Mouse (Mus musculus) large intestine, adult 2 months (tissue): ENCODE data around the gene Tnnc1. TPM values are rescaled to one million over a fixed set of nuclear protein-coding genes. Genes with fewer than 3 reads are reported as not detected.

ENCODE experiments used
- DNase-seq: peaks from one replicate; pipeline ENCODE4 v3.0.0-alpha.2; 2012; ENCODE audit warnings: low read depth, low spot score
- WGBS: fragments of 180-500 bp; shearing (Covaris S2); methylation state at CpG from one replicate; pipeline ENCODE4 v1.1.7; 2018; 5-methylcytosine and 5-hydroxymethylcytosine counted together
- polyA plus RNA-seq: library from polyadenylated mRNA; depleted of rRNA; stranded (reverse); fragments of >200 nt; gene quantifications from 2 replicates; pipeline ENCODE4 v1.2.3, GENCODE M21; 2012; rRNA removed

The Tnnc1 gene
- 0.18 and 0.42 TPM in 2 replicates for polyA plus RNA-seq

- no peak for DNase-seq
- 83% methylated on average over 2 of the region's 2 CpGs for WGBS
These were observed at the start of gene Tnnc1 for GRCm38 (mm10) chr14:31208084-31208483. Gene Tnnc1, plus strand, starts transcription at chr14:31208312.

- 46% methylated on average over 27 of the region's 27 CpGs for WGBS
- DNase-seq, result no peak
These were observed 47.6 kb upstream of the Tnnc1 start for GRCm38 (mm10) chr14:31160196-31161150.

GRCm38 (mm10) chr14:31161191-31161590, 46.9 kb upstream of the Tnnc1 start:
- no peak for DNase-seq

GRCm38 (mm10) chr14:31161638-31162037, 46.5 kb upstream of the Tnnc1 start:
- no peak for DNase-seq
- 64% methylated on average over 10 of the region's 10 CpGs for WGBS

More at GRCm38 (mm10) chr14:31161191-31161590, 46.9 kb upstream of the Tnnc1 start:
- WGBS, result 80% methylated on average over 7 of the region's 7 CpGs

GRCm38 (mm10) chr14:31164067-31164466, 44.0 kb upstream of the Tnnc1 start:
- DNase-seq, result no peak
- 75% methylated on average over 8 of the region's 8 CpGs for WGBS

- 48% methylated on average over 2 of the region's 2 CpGs for WGBS
These were observed 43.1 kb upstream of the Tnnc1 start for GRCm38 (mm10) chr14:31165010-31165409.

GRCm38 (mm10) chr14:31165458-31165857, 42.7 kb upstream of the Tnnc1 start:
- WGBS, result 55% methylated on average over 7 of the region's 7 CpGs
- no peak for DNase-seq

More at GRCm38 (mm10) chr14:31165010-31165409, 43.1 kb upstream of the Tnnc1 start:
- no peak for DNase-seq

GRCm38 (mm10) chr14:31165991-31166630, 42.0 kb upstream of the Tnnc1 start:
- 46% methylated on average over 10 of the region's 10 CpGs for WGBS
- DNase-seq, result no peak

GRCm38 (mm10) chr14:31166827-31167226, 41.3 kb upstream of the Tnnc1 start:
- DNase-seq, result no peak
- 51% methylated on average over 9 of the region's 9 CpGs for WGBS

- no peak for DNase-seq
- 43% methylated on average over 10 of the region's 10 CpGs for WGBS
These were observed 39.7 kb upstream of the Tnnc1 start, which contains the start of gene Stab1 for GRCm38 (mm10) chr14:31168425-31168824. Gene Stab1, minus strand, starts transcription at chr14:31168641.

- WGBS, result 65% methylated on average over 6 of the region's 6 CpGs
- no peak for DNase-seq
These were observed 38.6 kb upstream of the Tnnc1 start for GRCm38 (mm10) chr14:31169508-31169907.

- no peak for DNase-seq
- WGBS, result 85% methylated on average over 13 of the region's 13 CpGs
These were observed 37.1 kb upstream of the Tnnc1 start for GRCm38 (mm10) chr14:31170963-31171362.

GRCm38 (mm10) chr14:31171386-31171785, 36.7 kb upstream of the Tnnc1 start:
- WGBS, result 89% methylated on average over 11 of the region's 11 CpGs
- DNase-seq, result no peak

GRCm38 (mm10) chr14:31171821-31172220, 36.3 kb upstream of the Tnnc1 start:
- 92% methylated on average over 15 of the region's 15 CpGs for WGBS
- no peak for DNase-seq

- 73% methylated on average over 18 of the region's 18 CpGs for WGBS
- DNase-seq, result no peak
These were observed 35.2 kb upstream of the Tnnc1 start for GRCm38 (mm10) chr14:31172781-31173455.

GRCm38 (mm10) chr14:31173537-31173936, 34.6 kb upstream of the Tnnc1 start:
- DNase-seq, result no peak
- WGBS, result 83% methylated on average over 7 of the region's 7 CpGs

- 86% methylated on average over 16 of the region's 16 CpGs for WGBS
These were observed 30.8 kb upstream of the Tnnc1 start for GRCm38 (mm10) chr14:31177287-31177686.

GRCm38 (mm10) chr14:31177715-31178114, 30.4 kb upstream of the Tnnc1 start:
- 89% methylated on average over 5 of the region's 5 CpGs for WGBS
- DNase-seq, result no peak

More at GRCm38 (mm10) chr14:31177287-31177686, 30.8 kb upstream of the Tnnc1 start:
- no peak for DNase-seq

GRCm38 (mm10) chr14:31179677-31180365, 28.3 kb upstream of the Tnnc1 start:
- no peak for DNase-seq
- 95% methylated on average over 12 of the region's 12 CpGs for WGBS
